Mouse (Mus musculus) liver, embryonic 18 days (tissue): Measurements from ENCODE around the gene Slc22a12. TPM values are rescaled to one million over a fixed set of nuclear protein-coding genes. Genes with fewer than 3 reads are reported as not detected.

Source experiments
- polyA plus RNA-seq: library from polyadenylated mRNA; depleted of rRNA; stranded (reverse); fragments of >200 nt; gene quantifications from 2 replicates; pipeline ENCODE4 v1.2.3, GENCODE M21; 2012; rRNA removed

Slc22a12 gene
- polyA plus RNA-seq: 0.01 and 0.04 TPM in 2 replicates

DNA sequence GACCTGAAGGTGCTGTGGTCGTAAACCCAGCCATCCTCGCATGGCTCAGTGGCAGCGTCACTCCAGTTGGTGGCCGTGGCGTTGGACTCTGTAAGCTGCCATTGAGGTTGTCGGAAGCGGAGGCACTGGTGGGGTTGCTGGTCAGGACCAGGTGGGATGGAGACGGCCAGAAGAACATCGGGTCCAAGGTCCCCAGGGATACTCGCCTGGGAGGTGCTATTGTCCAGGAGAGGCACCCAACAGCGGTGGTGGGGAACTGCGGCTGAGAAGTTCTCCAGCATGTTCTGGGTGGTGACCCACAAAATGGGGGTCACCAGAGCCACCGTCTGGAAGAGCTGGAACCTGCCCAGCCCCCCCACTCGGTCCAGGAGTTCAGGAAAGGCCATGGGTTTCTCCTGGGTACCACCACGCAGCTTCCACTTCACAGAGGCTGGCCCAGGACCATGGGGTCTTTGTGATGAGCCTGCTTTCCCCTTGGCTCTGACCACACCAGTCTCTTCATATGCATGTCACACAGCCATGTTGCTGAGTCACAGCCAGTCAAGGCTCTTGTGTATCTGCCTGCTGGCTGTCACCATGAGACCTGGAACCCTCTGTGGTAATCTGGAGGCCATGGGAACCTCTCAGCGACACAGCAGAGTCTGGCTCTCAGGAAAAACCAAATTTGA is at the start of gene Slc22a12:
TSS of gene Slc22a12 (minus strand) at position 666 of the 668 bp plus-strand sequence.

Other genes starting within 250 kb of the Slc22a12 start
- 4.2 and 5.4 TPM in 2 replicates for gene Cdc42bpg, start 236.6 kb downstream of the Slc22a12 start, polyA plus RNA-seq
- gene Men1, start 208.1 kb downstream of the Slc22a12 start, polyA plus RNA-seq: 16.8 and 18.1 TPM in 2 replicates
- gene Map4k2, start 201.9 kb downstream of the Slc22a12 start, polyA plus RNA-seq: 29.5 and 37.2 TPM in 2 replicates
- 43.1 and 53.9 TPM in 2 replicates for gene Sf1, start 179.3 kb downstream of the Slc22a12 start, polyA plus RNA-seq
- 3.5 and 4.3 TPM in 2 replicates for gene Pygm, start 158.6 kb downstream of the Slc22a12 start, polyA plus RNA-seq
- 80.4 and 84.1 TPM in 2 replicates for gene Rasgrp2, start 143.7 kb downstream of the Slc22a12 start, polyA plus RNA-seq
- 0.39 and 0.82 TPM in 2 replicates for gene Nrxn2, start 124.3 kb downstream of the Slc22a12 start, polyA plus RNA-seq